28 mouse cellular contexts compared by ENCODE assay signal in the genomic region with DNA sequence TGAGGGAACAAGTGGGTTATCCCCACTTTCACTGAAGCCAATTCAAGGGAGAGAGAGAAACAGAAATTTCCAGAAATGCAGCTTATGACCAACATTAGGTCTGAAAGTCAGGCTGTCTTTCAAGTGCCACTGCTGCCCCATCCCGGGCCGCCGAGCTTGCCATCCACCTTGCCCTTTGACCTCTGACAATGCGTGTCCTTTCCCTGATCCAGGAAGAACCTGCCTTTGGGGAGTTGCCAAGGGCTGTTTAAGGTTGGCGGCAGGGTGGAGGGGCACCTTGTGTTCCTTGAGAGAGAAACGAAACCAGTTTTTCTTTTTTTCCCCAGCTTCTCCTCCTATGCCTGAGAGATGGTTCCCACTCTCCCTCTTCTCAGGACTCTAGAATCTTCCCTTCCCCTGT. TPM values are rescaled to one million over a fixed set of nuclear protein-coding genes. Genes with fewer than 3 reads are reported as not detected.
"Had no signal": no experiment of that assay in that cellular context is flagged by ENCODE, and none has a peak within 500 bp of the region (broad histone marks: within the 10 kb centered on the region; RNA-seq: fewer than 3 reads in every experiment).

No protein-coding gene starts in this region.

RNA-seq across cellular contexts. Expression of gene Lypd8, which starts 12.7 kb away (rescaled TPM):
- polyA plus RNA-seq: limb, embryonic 10.5 days; limb, embryonic 11.5 days; limb, embryonic 12.5 days; limb, embryonic 13.5 days; limb, embryonic 15.5 days; liver, embryonic 13.5 days; liver, postnatal 0 days; lung, embryonic 14.5 days; lung, embryonic 16.5 days; lung, postnatal 0 days; macrophage; midbrain, embryonic 10.5 days; midbrain, embryonic 11.5 days; midbrain, embryonic 12.5 days; midbrain, embryonic 13.5 days; midbrain, embryonic 14.5 days; midbrain, embryonic 16.5 days; midbrain, postnatal 0 days; myocyte had no signal

RNA-seq across cellular contexts. Expression of gene 1810065E05Rik, which starts 54.7 kb away (rescaled TPM):
- polyA plus RNA-seq: limb, embryonic 10.5 days; limb, embryonic 11.5 days; limb, embryonic 12.5 days; limb, embryonic 13.5 days; limb, embryonic 14.5 days; limb, embryonic 15.5 days; liver, embryonic 11.5 days; liver, embryonic 12.5 days; liver, embryonic 13.5 days; liver, embryonic 14.5 days; liver, embryonic 15.5 days; liver, embryonic 16.5 days; liver, postnatal 0 days; lung, adult 2 months; lung, embryonic 14.5 days; lung, embryonic 15.5 days; lung, embryonic 16.5 days; lung, postnatal 0 days; macrophage; midbrain, embryonic 10.5 days; midbrain, embryonic 11.5 days; midbrain, embryonic 12.5 days; midbrain, embryonic 13.5 days; midbrain, embryonic 14.5 days; midbrain, embryonic 15.5 days; midbrain, embryonic 16.5 days; midbrain, postnatal 0 days; myocyte had no signal
